Mouse (Mus musculus) B cell, adult 67 days (primary cell): Measurements from ENCODE around the gene Capn11. TPM values are rescaled to one million over a fixed set of nuclear protein-coding genes. Genes with fewer than 3 reads are reported as not detected.

ENCODE experiments used
- total RNA-seq, 2 experiments: library from RNA; stranded (reverse); gene quantifications; 4 replicates each; pipeline ENCODE4 v1.2.4; 2023

Capn11 gene
- total RNA-seq = under 1 TPM in 1 of 2 experiments, not detected in 1; 0.46 TPM

GRCm38 (mm10) chr17:45659225-45659624 is at the start of gene Capn11:
Gene Capn11 (minus strand): TSS chr17:45659325.

GRCm38 (mm10) chr17:45686716-45687115 is 27.6 kb upstream of the Capn11 start, which contains the start of gene Tmem63b:
Gene Tmem63b (minus strand): TSS chr17:45686905.

DNA sequence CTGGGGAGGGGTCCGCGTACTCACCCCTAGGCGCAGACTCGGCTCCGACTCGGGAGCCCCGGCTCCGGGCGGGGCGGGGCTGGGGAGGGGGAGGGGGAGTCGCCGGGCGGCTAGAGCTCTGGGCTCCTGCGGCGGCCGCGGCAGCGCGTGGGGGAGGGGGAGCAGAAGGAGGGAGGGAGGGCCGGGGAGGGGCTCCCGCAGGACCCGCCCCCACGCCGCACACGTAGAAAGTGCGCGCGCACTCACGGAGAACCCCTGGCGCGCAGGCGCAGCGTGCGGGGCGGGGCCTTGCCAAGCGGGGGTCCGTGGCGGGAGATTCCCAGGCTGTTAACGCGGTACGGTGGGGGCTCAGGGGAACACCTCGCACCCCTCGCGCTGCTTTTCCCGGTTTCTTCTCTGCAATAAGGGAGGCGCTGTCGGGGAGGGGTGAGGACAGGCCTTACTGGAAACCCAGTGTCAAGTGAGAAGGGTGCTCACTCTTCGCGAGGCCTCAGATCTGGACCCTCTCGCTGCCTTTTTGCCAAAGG is 27.0 kb upstream of the Capn11 start, which contains the start of gene Mrpl14:
Gene Mrpl14, plus strand, starts transcription at position 230 of the 527 bp plus-strand sequence.

GRCm38 (mm10) chr17:45601877-45602304 is 57.2 kb downstream of the Capn11 start, which contains the start of gene Mymx:
Gene Mymx (minus strand): TSS chr17:45602102.

DNA sequence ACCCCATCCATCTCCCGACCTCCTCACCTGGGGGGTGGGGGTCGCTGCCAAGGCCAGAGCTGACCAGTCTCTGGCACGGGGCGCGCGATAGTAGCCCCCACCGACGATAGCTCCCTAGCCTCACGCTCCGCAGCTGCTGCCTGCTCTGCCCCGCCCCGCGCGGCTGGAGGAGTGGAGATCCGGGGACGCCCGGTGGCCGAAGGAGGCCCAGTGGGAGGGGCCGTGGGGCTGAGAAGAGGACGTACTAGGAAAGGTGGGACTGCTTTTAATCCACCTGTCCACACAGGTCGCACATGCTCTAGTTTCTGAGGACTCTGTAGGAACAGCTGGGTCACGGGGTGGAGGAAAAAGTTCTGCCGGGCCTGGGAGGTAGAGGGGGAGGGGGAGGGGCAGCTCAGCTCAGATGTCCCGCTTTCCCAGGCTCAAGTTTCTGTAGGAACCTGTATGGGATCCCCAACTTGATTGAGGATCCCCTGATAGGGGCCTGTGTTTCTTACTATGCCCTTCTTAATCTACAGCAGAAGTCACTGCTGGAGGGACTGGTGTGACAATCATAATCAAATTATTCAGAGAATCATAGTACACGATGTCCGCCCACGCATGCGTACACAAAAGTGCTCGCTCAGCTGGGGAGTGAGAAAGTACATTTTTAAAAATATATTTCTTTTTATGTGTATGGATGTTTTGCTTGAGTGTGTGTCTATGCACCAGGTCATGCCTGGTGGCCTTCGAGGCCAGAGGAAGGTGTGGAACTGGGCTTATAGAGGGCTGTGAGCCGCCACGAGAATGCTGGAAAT is 59.5 kb downstream of the Capn11 start, which contains the start of gene Slc29a1:
Gene Slc29a1, minus strand, starts transcription at position 161 of the 797 bp plus-strand sequence.

Other genes with a start within 250 kb of the Capn11 start
- 100 to 1,000 TPM in 1 of 2 experiments, 10 to 100 TPM in 1; 88.0 to 104 TPM for gene Cdc5l, start 225.6 kb downstream of the Capn11 start, total RNA-seq
- not detected for gene Spats1, start 183.9 kb downstream of the Capn11 start, total RNA-seq
- 10 to 100 TPM; 18.6 to 22.1 TPM for gene Aars2, start 152.5 kb downstream of the Capn11 start, total RNA-seq
- gene Tcte1, start 135.9 kb downstream of the Capn11 start, total RNA-seq = not detected
- gene Tmem151b, start 109.6 kb downstream of the Capn11 start, total RNA-seq = under 1 TPM; 0.33 to 0.38 TPM
- 100 to 1,000 TPM; 139 to 141 TPM for gene Nfkbie, start 103.6 kb downstream of the Capn11 start, total RNA-seq
- 10 to 100 TPM; 51.3 to 57.0 TPM for gene Slc35b2, start 95.5 kb downstream of the Capn11 start, total RNA-seq
- gene Hsp90ab1, start 86.1 kb downstream of the Capn11 start, total RNA-seq = 1,000 to 10,000 TPM in 1 of 2 experiments, 100 to 1,000 TPM in 1; 986 to 1,178 TPM
- gene Slc29a1, start 59.7 kb downstream of the Capn11 start, total RNA-seq = 10 to 100 TPM; 21.9 to 22.2 TPM
- gene Mymx, start 57.2 kb downstream of the Capn11 start, total RNA-seq = not detected
- gene Mrpl14, start 27.0 kb upstream of the Capn11 start, total RNA-seq = 10 to 100 TPM; 26.0 to 29.3 TPM
- gene Tmem63b, start 27.6 kb upstream of the Capn11 start, total RNA-seq = 10 to 100 TPM; 28.6 to 30.6 TPM
- not detected for gene 1600014C23Rik, start 74.5 kb upstream of the Capn11 start, total RNA-seq